Mouse (Mus musculus) stomach, adult 2 months (tissue): ENCODE measurements around the gene Gtf2e1. TPM values are rescaled to one million over a fixed set of nuclear protein-coding genes. Genes with fewer than 3 reads are reported as not detected.

Experiments used
- polyA plus RNA-seq: library from polyadenylated mRNA; depleted of rRNA; stranded (reverse); fragments of >200 nt; gene quantifications from 2 replicates; pipeline ENCODE4 v1.2.3, GENCODE M21; 2012; rRNA removed

The Gtf2e1 gene
- 0.62 and 0.83 TPM in 2 replicates for polyA plus RNA-seq

DNA sequence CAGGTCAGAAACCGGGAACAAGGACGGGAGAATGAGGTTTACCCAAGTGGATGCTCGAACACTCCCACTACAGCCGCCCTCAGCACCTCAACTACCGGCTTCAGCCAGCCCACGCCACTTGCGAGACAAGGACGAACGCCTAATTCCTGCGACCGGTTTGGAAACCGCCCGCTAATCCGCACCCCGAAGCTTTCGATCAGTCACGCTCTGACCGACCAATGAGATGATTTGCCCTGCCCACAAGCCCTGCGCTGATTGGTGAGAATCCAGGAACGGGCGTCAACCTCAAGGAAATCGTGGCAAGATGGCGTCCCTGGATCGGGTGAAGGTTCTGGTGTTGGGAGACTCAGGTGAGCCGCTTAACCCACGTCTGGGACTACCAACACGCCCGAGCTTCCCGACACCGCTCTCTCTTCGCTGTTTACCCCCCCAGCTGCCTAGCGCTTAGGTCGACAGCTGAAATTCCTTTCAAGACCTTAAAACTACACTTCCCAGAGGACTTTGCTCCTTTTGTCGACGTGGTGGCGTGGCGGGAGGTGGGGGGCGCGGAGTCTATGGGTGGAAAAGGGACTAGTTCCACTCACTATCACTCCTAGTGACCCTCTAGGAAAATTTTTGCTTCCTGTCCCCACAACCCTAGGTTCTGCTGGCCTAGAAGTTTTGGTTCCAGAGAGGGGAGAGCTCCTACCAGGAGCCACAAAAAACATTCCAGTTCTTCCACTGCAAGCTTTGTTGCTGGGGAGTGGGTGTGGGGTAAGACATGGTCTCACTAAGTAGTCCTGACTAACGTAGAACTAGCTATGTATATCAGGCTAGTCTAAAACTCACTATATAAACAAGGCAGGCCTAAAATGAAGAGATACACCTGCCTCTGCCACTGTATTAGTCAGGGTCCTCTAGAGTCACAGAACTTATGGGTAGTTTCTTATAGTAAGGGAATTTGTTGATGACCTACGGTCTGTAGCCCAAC, at the start of gene Gtf2e1, which contains the start of gene Rabl3:
TSS of gene Gtf2e1 (minus strand) at position 179 of the 970 bp plus-strand sequence.
TSS of gene Rabl3 (plus strand) at position 275 of the 970 bp plus-strand sequence.

DNA sequence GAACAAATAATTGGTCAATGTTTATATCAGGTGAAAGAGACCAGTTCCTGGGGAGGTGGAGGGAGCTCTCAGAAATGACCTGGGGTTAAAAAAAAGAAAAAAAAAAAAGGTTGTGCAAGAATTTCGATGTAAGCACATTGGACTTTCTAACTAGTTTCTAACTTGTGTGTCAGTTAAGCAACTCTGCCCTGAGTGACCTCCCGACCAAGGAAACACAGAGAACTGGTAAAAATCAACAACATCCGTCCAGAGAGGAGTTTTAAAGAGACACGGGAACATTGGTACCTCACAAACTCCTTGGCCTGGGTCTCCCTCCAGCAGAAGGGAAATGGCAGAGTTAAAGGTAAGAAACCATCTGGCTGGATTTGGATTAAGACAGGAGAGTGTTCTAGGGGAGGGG, 40.4 kb upstream of the Gtf2e1 start, which contains the start of gene Hgd:
TSS of gene Hgd (plus strand) at position 160 of the 400 bp plus-strand sequence.

Other genes with a start within 250 kb of the Gtf2e1 start
- gene Stxbp5l, start 154.8 kb downstream of the Gtf2e1 start, polyA plus RNA-seq, result 0.06 TPM in 1 of 2 replicates, not detected in the other
- gene Rabl3, start 96 bp upstream of the Gtf2e1 start, polyA plus RNA-seq, result 0.11 and 0.48 TPM in 2 replicates
- 0.12 TPM in 1 of 2 replicates, not detected in the other for gene Hgd, start 40.4 kb upstream of the Gtf2e1 start, polyA plus RNA-seq
- gene Ndufb4, start 114.7 kb upstream of the Gtf2e1 start, polyA plus RNA-seq, result 40.4 and 60.8 TPM in 2 replicates
- gene Fstl1, start 237.1 kb upstream of the Gtf2e1 start, polyA plus RNA-seq, result 7.8 and 9.6 TPM in 2 replicates